Comparison of ENCODE assay signal across 15 mouse cellular contexts in genomic region chr15:93529831-93530702, GRCm38 (mm10).
A peak's percentile ranks its signal among the peaks of the same experiment; 100 is the strongest.
DNase-seq lines count a peak whose midpoint lies in the region; ATAC-seq and TF ChIP-seq lines count a peak whose summit lies in the region.
"Had no signal": no experiment of that assay in that cellular context is flagged by ENCODE, and none has a peak within 500 bp of the region (broad histone marks: within the 10 kb centered on the region; RNA-seq: fewer than 3 reads in every experiment).

No protein-coding gene starts in this region.

- no peaks in the 10 kb centered on the region for H3K27me3 ChIP-seq in kidney, embryonic 15.5 days
- H3K27me3 ChIP-seq in midbrain, postnatal 0 days (ENCODE audit: insufficient read depth, low read length): no peaks in the 10 kb centered on the region
- H3K27me3 ChIP-seq in midbrain, embryonic 10.5 days (ENCODE audit: low read depth, poor library complexity, severe bottlenecking): no peaks in the 10 kb centered on the region
- no peaks in the 10 kb centered on the region for H3K27me3 ChIP-seq in liver, embryonic 13.5 days
- H3K27me3 ChIP-seq in stomach, postnatal 0 days (ENCODE audit: control insufficient read depth, insufficient read depth, low read length): no peaks in the 10 kb centered on the region
- no peaks in the 10 kb centered on the region for H3K27me3 ChIP-seq in hindbrain, embryonic 11.5 days (ENCODE audit: control insufficient read depth, insufficient read depth, low read length)
- H3K27me3 ChIP-seq: embryonic facial prominence, embryonic 13.5 days; neural tube, embryonic 13.5 days had no signal

- no peak overlapping the region for H3K9ac ChIP-seq in kidney, embryonic 15.5 days
- H3K9ac ChIP-seq in midbrain, postnatal 0 days (replicated peaks; ENCODE audit: low read length, poor library complexity, severe bottlenecking): no peak overlapping the region
- no peak overlapping the region for H3K9ac ChIP-seq in liver, embryonic 13.5 days
- H3K9ac ChIP-seq in stomach, postnatal 0 days (ENCODE audit: low read length): no peak overlapping the region
- H3K9ac ChIP-seq in hindbrain, embryonic 11.5 days (ENCODE audit: low read depth, low read length): no peak overlapping the region
- H3K9ac ChIP-seq: embryonic facial prominence, embryonic 13.5 days; forebrain, postnatal 0 days; neural tube, embryonic 13.5 days had no signal

- peak overlapping the region; percentile 37; the same call in 1 of the 2 replicates for H3K27ac ChIP-seq in kidney, embryonic 15.5 days
- H3K27ac ChIP-seq in midbrain, postnatal 0 days (ENCODE audit: low read depth, low read length): no peak overlapping the region
- no peak overlapping the region for H3K27ac ChIP-seq in midbrain, embryonic 10.5 days (replicated peaks)
- no peak overlapping the region for H3K27ac ChIP-seq in liver, embryonic 13.5 days
- H3K27ac ChIP-seq in stomach, postnatal 0 days (replicated peaks): peak overlapping the region; percentile 71
- no peak overlapping the region for H3K27ac ChIP-seq in hindbrain, embryonic 11.5 days (ENCODE audit: low read depth, low read length)
- H3K27ac ChIP-seq: embryonic facial prominence, embryonic 13.5 days; hindbrain, embryonic 10.5 days; macrophage; neural tube, embryonic 13.5 days had no signal

- no peak overlapping the region for H3K4me2 ChIP-seq in kidney, embryonic 15.5 days
- no peak overlapping the region for H3K4me2 ChIP-seq in midbrain, postnatal 0 days (ENCODE audit: low read depth, low read length, poor library complexity, severe bottlenecking)
- H3K4me2 ChIP-seq in liver, embryonic 13.5 days: no peak overlapping the region
- H3K4me2 ChIP-seq in stomach, postnatal 0 days (replicated peaks; ENCODE audit: low read depth): peak overlapping the region; percentile 18; the same call in 1 of the 2 replicates
- H3K4me2 ChIP-seq in hindbrain, embryonic 11.5 days (replicated peaks; ENCODE audit: low read depth, low read length): no peak overlapping the region
- H3K4me2 ChIP-seq: embryonic facial prominence, embryonic 13.5 days; neural tube, embryonic 13.5 days had no signal

- 41% methylated on average over 12 of the region's 12 CpGs for WGBS in kidney, embryonic 15.5 days
- 56% methylated on average over 12 of the region's 12 CpGs for WGBS in midbrain, postnatal 0 days
- 73% methylated on average over 12 of the region's 12 CpGs for WGBS in midbrain, embryonic 10.5 days
- WGBS in liver, embryonic 13.5 days (ENCODE audit: insufficient replicate concordance): 41% methylated on average over 12 of the region's 12 CpGs
- 16% methylated on average over 12 of the region's 12 CpGs for WGBS in stomach, postnatal 0 days
- WGBS in hindbrain, embryonic 11.5 days: 41% methylated on average over 12 of the region's 12 CpGs

- peaks cover 23% of the 10 kb centered on the region for H3K4me1 ChIP-seq in kidney, embryonic 15.5 days
- peaks cover 4% of the 10 kb centered on the region; the same call in 1 of the 2 replicates for H3K4me1 ChIP-seq in midbrain, postnatal 0 days (ENCODE audit: insufficient read depth, low read length)
- H3K4me1 ChIP-seq in midbrain, embryonic 10.5 days: no peaks in the 10 kb centered on the region
- H3K4me1 ChIP-seq in liver, embryonic 13.5 days (replicated peaks): peaks cover 27% of the 10 kb centered on the region
- H3K4me1 ChIP-seq in stomach, postnatal 0 days (replicated peaks; ENCODE audit: control insufficient read depth, insufficient read depth): no peaks in the 10 kb centered on the region; the same call in 1 of the 2 replicates
- 0 out of 2 replicates have a peak, but pooled peaks cover 2% of the 10 kb centered on the region for H3K4me1 ChIP-seq in hindbrain, embryonic 11.5 days (replicated peaks; ENCODE audit: control insufficient read depth, insufficient read depth, low read length)

- TF ChIP-seq EP300 in stomach, postnatal 0 days (optimal IDR thresholded peaks at IDR 0.05): no peak

- H3K9me3 ChIP-seq in kidney, embryonic 15.5 days (replicated peaks): no peaks in the 10 kb centered on the region
- H3K9me3 ChIP-seq in midbrain, postnatal 0 days (ENCODE audit: low read length): no peaks in the 10 kb centered on the region
- no peaks in the 10 kb centered on the region for H3K9me3 ChIP-seq in midbrain, embryonic 10.5 days (replicated peaks)
- H3K9me3 ChIP-seq in liver, embryonic 13.5 days (replicated peaks): no peaks in the 10 kb centered on the region
- H3K9me3 ChIP-seq in stomach, postnatal 0 days (ENCODE audit: control insufficient read depth, low read length): no peaks in the 10 kb centered on the region
- no peaks in the 10 kb centered on the region for H3K9me3 ChIP-seq in hindbrain, embryonic 11.5 days (ENCODE audit: control insufficient read depth, low read length)
- H3K9me3 ChIP-seq: embryonic facial prominence, embryonic 13.5 days; hindbrain, embryonic 10.5 days; neural tube, embryonic 13.5 days had no signal

- ATAC-seq in kidney, embryonic 15.5 days (replicated peaks; ENCODE audit: low FRiP score): no peak
- ATAC-seq in midbrain, postnatal 0 days (ENCODE audit: low FRiP score): no peak
- peak; percentile 66 for ATAC-seq in liver, embryonic 13.5 days (ENCODE audit: low read depth)
- ATAC-seq in stomach, postnatal 0 days (ENCODE audit: low FRiP score, low TSS enrichment): no peak
- ATAC-seq in hindbrain, embryonic 11.5 days (ENCODE audit: low FRiP score): no peak
- ATAC-seq: forebrain, postnatal 0 days had no signal

- H3K4me3 ChIP-seq in kidney, embryonic 15.5 days (replicated peaks): no peak overlapping the region
- H3K4me3 ChIP-seq in midbrain, postnatal 0 days (ENCODE audit: low read depth, low read length): no peak overlapping the region
- H3K4me3 ChIP-seq in midbrain, embryonic 10.5 days: no peak overlapping the region
- no peak overlapping the region for H3K4me3 ChIP-seq in liver, embryonic 13.5 days (replicated peaks)
- no peak overlapping the region for H3K4me3 ChIP-seq in stomach, postnatal 0 days (ENCODE audit: low read depth, low read length)
- no peak overlapping the region for H3K4me3 ChIP-seq in hindbrain, embryonic 11.5 days (ENCODE audit: low read depth, low read length)
- H3K4me3 ChIP-seq: embryonic facial prominence, embryonic 13.5 days; hindbrain, embryonic 10.5 days; neural tube, embryonic 13.5 days had no signal

- no peak for TF ChIP-seq CTCF in midbrain, postnatal 0 days (IDR thresholded peaks at IDR 0.05)
- TF ChIP-seq CTCF in stomach, postnatal 0 days (IDR thresholded peaks at IDR 0.05; ENCODE audit: low read depth): no peak

- no peaks in the 10 kb centered on the region for H3K36me3 ChIP-seq in kidney, embryonic 15.5 days
- no peaks in the 10 kb centered on the region for H3K36me3 ChIP-seq in midbrain, postnatal 0 days (ENCODE audit: insufficient read depth, low read length)
- no peaks in the 10 kb centered on the region for H3K36me3 ChIP-seq in midbrain, embryonic 10.5 days
- no peaks in the 10 kb centered on the region for H3K36me3 ChIP-seq in liver, embryonic 13.5 days
- no peaks in the 10 kb centered on the region for H3K36me3 ChIP-seq in stomach, postnatal 0 days (ENCODE audit: control insufficient read depth, insufficient read depth, low read length)
- no peaks in the 10 kb centered on the region for H3K36me3 ChIP-seq in hindbrain, embryonic 11.5 days (ENCODE audit: control insufficient read depth, insufficient read depth, low read length)
- H3K36me3 ChIP-seq: embryonic facial prominence, embryonic 13.5 days; hindbrain, embryonic 10.5 days; neural tube, embryonic 13.5 days had no signal

- DNase-seq in kidney, postnatal 25 days: no peak
- peak; percentile 33 for DNase-seq in midbrain, postnatal 0 days (ENCODE audit: low spot score)
- DNase-seq in midbrain, embryonic 10.5 days (ENCODE audit: low spot score): no peak
- DNase-seq in liver, embryonic 13.5 days: peak; percentile 18
- DNase-seq in stomach, postnatal 0 days (ENCODE audit: low spot score): no peak
- no peak for DNase-seq in testis, postnatal 10 days (ENCODE audit: low spot score)
- DNase-seq in hindbrain, embryonic 11.5 days (ENCODE audit: low spot score): no peak
- DNase-seq: forebrain, postnatal 0 days; right cerebral cortex, postnatal 25 days; thymus, postnatal 14 days had no signal

Comparison
In these comparisons a context has a peak if more than half of its experiments do, and no peak if none do; other contexts are left out.
1. DNase-seq: peak in midbrain, postnatal 0 days (single experiment) and liver, embryonic 13.5 days (single experiment); none in kidney, postnatal 25 days (0 of 2), midbrain, embryonic 10.5 days (single experiment), stomach, postnatal 0 days (single experiment), testis, postnatal 10 days (single experiment) and hindbrain, embryonic 11.5 days (single experiment).
2. H3K27ac ChIP-seq: peak in kidney, embryonic 15.5 days (single experiment) and stomach, postnatal 0 days (single experiment); none in midbrain, postnatal 0 days (single experiment), midbrain, embryonic 10.5 days (single experiment), liver, embryonic 13.5 days (single experiment) and hindbrain, embryonic 11.5 days (single experiment).